Mouse (Mus musculus): ENCODE data around the gene Dcbld1. TPM values are rescaled to one million over a fixed set of nuclear protein-coding genes. Genes with fewer than 3 reads are reported as not detected.

The Dcbld1 gene
- polyA plus RNA-seq, 1 experiment from 2014 or later: 27.8 TPM

Other genes starting within 250 kb of the Dcbld1 start
- 0.63 and 0.75 TPM in 2 replicates for gene Vgll2, start 211.1 kb upstream of the Dcbld1 start, polyA plus RNA-seq (2015; fragmentation: Nextera tagmentation; extraction: Ambion mirVana)
- 0.23 and 0.39 TPM in 2 replicates for gene Ros1, start 38.4 kb upstream of the Dcbld1 start, polyA plus RNA-seq (2015; fragmentation: Nextera tagmentation; extraction: Ambion mirVana)
- not detected in 2 replicates for gene Gm26741, start 125.1 kb downstream of the Dcbld1 start, polyA plus RNA-seq (2015; fragmentation: Nextera tagmentation; extraction: Ambion mirVana)
- gene Gopc, start 148.5 kb downstream of the Dcbld1 start, polyA plus RNA-seq (2015; fragmentation: Nextera tagmentation; extraction: Ambion mirVana): 19.8 and 20.2 TPM in 2 replicates
- not detected in 2 replicates for gene Nepn, start 155.4 kb downstream of the Dcbld1 start, polyA plus RNA-seq (2015; fragmentation: Nextera tagmentation; extraction: Ambion mirVana)
- gene Nus1, start 183.9 kb downstream of the Dcbld1 start, polyA plus RNA-seq (2015; fragmentation: Nextera tagmentation; extraction: Ambion mirVana): 7.9 and 10.3 TPM in 2 replicates